Mouse (Mus musculus) adrenal gland, adult 2 months (tissue): ENCODE measurements around the gene Sgk2. TPM values are rescaled to one million over a fixed set of nuclear protein-coding genes. Genes with fewer than 3 reads are reported as not detected.
"Not testable (repeated sequence)": the region's sequence is repeated elsewhere in the genome, so short reads cannot be mapped to it uniquely, and the experiment has no call there.

ENCODE experiments used
- DNase-seq: peaks from one replicate; pipeline ENCODE4 v3.0.0; 2021
- polyA plus RNA-seq: library from polyadenylated mRNA; depleted of rRNA; stranded (reverse); fragments of >200 nt; gene quantifications from 2 replicates; pipeline ENCODE4 v1.2.3, GENCODE M21; 2012
- total RNA-seq, 2 experiments: library from RNA; stranded (reverse); gene quantifications; 2 replicates each; pipeline ENCODE4 v1.2.3; 2021

Sgk2 gene
- total and polyA plus RNA-seq, 3 experiments = 0.35 to 1.1 (median 0.35) TPM

DNA sequence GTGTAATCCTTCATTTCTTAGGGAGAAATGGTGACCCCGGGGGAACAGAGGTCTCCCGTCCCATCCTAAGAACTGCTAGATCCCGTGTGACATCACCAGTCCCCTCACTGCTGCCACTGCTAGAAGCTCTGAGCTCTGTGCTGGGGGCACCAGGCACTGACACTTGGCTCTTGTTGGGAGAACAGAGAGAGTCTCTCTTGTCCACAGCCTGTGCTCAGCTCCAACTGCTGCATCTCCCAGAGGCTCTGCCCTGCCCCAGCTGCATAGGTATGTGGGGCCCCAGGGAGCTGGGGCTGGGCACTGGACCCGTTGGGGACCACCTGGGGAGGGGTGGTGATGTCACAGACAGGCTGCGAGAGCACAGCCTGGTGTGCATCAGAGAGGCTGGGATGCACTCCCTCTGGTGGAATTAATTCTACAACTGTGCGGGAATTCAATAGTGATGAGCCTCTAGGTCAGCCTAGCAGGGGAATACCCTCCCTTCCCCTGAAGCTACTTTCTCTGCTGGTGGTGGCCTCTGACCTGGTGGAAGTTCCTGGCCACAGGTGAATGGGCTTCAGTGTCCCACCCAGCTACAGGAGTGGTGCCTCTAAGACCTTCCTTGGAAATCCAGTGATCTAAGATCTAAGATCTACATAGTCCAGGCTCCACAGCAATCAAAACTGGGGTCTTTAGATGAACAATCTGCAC, 4.4 kb downstream of the Sgk2 start:
- DNase-seq = no peak

DNA sequence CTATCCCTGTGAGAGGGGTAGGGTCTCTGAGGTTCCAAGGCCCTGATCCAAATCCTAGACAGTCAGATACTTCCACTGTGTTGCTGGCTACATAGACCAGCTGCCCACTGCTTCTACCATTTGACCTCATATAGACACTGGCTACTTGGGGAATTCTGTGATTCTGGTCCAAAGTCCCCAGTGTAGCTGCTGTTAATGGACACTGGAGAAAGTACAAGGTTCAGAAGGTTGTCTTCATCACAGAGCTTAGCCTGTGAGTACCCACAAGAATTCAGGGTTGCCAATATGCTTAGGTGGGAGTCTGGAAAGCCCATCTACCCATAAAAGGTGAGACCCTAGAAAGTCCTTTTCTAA, 4.9 kb downstream of the Sgk2 start:
- DNase-seq = no peak

DNA sequence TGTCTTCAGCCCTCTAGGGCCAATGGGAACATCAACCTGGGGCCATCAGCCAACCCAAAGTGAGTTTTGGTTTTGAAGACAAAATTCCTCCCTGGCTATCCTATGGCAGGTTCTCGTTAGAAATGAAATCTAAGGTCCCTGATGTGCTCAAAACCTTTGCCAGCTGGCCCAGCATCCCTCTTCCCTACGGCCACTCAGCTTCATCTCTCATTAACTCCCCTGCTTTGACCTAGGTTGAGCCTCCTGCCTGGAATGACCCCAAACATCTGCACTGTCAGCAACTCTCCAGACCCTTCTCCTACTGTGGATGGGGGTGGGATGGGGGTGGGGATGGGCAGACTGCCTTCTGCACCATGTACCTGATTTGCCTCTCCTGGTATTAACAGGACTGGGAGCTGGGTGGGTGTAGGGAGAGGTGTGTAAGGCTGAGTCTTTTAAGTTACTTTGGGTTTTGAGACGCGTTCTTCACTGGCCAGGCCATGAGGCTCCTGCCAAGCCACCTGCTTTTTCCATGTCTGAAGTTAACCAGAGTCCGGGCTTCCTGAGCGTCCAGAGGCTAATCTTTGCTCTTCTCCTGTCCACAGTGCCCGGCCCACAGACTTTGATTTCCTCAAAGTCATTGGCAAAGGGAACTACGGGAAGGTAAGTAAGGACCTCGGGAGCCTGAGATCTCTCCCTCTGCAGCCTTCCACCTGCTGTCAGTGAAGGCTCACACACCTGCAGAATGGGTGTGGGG, 6.9 kb downstream of the Sgk2 start:
- DNase-seq = no peak

DNA sequence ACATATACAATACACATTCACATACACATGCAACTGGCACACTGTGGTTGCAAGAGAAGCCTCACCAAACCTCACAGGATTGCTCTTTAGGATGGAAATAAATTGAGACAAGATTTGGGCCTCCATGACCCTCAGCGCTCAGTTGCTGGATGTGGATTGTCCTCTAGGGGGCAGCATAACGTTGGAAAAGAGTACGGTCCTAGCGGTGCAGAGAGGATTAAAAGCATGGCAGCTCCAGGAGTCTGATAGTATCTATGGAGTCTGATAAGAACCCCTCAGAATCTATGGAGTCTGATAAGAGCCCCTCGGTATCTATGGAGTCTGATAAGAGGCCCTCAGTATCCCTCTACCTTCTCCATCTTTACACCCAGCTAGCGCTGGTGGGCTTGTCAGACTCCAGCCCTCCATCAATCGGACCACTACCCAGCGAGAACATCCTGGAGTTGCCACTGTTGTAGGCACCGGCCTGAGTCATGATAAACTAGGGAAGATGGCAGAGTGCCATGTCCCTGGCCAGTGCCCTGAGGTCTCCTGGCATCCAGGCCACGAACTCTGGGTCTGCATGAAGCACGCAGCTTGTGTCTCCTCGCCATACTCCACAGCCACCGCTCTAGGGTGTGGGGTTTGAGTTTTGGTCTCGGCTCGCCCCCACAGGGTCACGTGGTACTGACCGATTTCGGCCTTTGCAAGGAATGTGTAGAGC, 11.5 kb downstream of the Sgk2 start:
- peak; percentile 79 for DNase-seq

DNA sequence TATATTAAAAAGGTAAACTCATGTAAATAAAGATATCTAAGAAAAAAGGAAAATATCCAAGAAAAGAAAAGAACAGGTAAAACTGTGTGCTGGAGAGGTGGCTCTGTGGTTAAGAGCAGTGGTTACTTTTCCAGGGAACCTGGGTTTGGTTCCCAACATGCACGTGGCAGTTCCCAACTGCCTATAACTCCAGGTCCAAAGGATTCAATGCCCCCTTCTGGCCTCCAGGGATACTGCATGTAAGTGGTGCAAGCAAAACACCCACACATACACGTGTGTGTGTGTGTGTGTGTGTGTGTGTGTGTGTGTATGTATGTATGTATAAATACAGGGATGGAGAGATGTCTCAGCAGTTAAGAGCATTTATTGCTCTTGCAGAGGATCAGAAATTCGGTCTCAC, 12.6 kb downstream of the Sgk2 start:
- DNase-seq = peak; percentile 56

DNA sequence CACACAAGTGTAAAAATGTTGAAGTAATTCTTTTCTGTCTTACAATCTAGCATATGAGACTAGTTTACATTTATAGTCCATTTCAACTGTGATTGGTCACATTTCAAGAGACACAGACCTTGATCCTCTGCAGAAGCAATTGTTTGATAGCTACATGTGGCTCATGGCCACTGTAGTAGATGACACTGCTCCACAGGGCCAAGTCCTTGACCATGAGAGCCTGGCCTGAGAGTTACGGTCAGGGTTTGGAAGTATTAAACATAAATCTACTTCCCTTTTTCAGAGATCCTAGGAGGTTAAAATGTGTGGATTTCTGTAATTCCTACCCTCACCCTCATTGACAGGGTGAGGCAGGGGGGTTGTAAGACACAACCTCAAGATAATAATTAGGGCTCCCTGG, 13.9 kb downstream of the Sgk2 start:
- peak; percentile 76 for DNase-seq

DNA sequence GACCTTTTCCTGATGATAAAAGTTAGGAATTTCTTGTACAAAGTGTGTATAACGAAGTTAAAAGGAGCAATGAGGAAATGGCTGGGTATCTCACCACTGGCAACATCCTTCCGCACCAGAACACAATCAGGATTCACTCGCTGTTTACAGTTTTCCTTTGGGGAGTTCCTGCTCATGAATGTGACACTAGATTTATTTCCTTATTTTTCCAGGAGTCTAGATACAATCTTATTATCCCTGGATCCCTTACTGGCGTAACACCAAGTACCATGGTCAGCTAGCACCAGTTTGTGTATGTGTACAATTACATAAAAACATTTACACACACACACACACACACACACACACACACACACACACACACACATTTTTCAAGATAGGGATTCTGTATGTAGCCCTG, 20.2 kb downstream of the Sgk2 start:
- DNase-seq = no peak

DNA sequence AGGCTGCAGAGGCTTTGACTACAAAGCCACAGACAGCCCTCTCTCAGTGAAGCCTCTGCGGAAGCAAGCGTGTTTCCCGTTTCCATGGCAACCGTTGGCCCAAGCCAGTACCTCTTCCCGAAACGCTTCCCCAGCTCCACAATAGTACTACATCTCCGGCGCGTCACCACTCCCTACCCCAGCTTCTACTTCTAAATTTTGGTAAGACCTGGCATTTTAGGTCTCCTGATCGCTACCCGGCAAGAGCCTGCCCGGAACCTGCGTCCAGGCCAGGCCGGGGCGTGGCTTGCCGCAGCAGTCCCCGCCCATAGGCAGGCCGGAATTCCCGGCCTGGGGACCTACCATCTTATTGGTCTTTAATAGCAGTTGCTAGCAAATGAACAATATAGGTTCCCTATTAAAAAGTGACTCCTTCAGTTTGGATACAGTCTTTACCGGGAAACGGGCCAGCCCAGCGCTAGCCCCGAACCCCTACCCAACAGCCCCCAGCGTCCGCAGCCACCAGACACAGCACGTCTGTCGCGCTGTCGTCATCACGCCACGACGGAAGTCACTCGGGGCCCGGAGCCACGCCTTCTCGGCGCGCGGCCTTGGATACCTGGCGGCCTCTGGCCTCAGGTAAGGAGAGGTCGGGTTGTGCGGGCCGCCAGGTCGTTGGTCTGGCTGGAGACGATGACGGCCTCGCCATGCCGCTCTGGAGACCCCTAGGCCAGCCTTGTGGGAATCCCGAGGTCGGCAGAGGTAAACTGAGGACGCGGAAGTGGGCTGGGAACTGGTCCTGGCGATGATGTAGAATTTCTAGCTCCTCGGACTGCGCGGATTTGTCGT, 30.0 kb downstream of the Sgk2 start, which contains the start of gene Ift52:
TSS of gene Ift52 (plus strand) at position 439 of the 828 bp plus-strand sequence.
- DNase-seq = peak; percentile 93

DNA sequence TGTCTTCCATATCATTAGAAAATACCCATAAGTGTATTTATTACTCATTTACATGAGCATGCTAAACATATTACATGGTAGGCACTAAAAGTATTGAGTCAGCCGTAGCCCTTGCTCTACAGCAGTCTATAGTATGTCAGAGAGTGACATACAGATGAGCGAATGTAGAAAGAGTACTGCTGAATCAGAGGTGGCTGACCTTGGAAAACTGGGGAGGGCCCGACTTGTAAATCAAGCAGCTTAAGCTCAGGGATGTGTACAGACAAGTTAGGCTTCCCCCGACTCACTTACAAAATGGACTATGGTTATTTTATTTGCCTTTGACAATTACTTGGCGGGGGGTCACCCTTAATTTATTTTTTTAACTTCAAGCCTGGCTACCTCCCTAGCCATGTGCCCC, 44.2 kb downstream of the Sgk2 start:
- peak; percentile 26 for DNase-seq

DNA sequence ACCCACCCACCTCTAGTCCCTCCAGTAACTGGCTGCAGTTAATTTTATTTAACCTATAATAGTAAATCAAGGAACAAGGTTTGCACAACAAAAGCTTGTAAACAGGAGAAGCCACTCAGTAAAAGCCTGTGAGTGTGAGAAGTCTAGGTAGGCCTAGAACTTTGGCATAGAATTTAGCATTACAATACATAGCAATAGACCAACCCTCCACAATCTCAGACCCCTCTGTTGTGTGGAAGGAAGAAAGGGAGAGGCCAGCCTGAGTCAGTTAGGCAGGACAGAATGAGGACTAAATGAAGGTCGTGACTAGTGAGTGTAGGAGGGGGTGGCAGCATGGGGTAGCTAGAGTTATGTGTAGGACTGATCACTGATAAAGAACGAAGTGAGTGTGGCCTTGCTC, 44.6 kb downstream of the Sgk2 start:
- DNase-seq = peak; percentile 22

DNA sequence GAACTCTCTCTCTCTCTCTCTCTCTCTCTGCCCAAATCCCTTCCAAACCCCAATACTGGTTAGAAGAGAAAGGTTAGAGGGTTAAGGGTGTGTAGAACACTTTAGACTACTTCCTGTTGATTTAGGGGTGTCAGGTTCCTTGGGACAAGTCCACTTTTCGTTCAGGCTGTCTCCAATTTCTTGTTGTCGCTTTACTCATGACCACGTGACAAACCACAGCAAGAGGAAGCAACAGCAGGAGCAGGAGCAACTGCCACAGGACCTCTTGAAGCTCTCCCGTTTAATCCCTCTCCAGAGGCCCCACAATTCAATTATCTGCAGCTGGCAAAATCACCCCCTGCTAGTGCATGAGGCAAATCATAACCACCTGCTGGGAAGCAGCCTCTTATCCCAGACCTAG, 45.5 kb downstream of the Sgk2 start:
- DNase-seq = no peak

DNA sequence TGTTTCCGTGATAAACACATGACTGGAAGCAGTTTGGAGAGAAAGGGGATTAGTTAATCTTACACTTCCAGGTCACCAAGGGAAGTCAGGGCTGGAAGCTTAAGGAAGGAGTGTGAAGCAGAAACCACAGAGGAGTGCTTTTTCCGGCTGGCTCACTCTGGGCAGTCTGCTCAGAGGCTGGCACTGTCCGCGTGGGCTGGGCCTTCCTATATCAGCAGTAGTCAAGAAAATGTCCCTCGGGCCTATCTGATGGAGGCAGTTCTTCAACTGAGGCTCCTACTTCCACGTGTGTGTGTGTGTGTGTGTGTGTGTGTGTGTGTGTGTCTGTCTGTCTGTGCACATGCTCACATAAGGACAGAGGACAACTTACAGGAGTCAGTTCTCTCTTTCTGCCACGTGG, 52.8 kb downstream of the Sgk2 start:
- no peak for DNase-seq

DNA sequence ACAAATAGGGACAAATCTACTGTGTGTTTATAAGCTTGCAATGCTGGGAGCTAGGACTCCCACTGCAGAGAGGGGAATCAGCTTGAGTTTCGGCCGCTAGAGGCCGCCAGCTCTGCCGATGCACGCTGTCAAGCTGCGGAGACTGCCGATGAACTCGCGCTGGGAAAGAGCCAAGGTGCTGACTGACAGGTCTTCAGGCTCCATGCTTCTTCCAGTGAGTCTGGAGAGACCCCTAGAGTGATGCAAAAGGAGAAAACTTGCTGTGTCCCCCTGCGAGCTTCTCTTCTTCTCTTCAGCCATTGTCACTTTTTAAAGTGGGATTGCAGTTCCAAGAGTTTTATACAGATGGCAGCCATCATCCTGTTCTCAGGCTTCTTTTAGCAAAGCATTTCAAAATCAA, 61.0 kb downstream of the Sgk2 start:
- peak; percentile 79 for DNase-seq

DNA sequence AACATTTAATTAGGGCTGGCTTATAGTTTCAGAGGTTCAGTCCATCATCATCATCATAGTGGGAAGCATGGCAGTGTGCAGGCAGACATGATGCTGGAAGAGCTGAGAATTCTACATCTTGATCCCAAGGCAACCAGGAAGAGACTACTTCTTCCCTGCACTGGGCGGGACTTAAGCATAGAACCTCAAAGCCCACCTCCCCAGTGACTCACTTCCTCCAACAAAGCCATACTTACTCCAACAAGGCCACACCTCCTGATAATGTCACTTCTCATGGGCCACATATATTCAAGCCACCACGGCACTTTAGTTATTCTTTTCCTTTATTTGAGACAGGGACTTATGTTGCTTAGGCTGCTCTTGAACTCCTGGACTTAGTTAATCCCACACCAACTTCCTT, 62.0 kb downstream of the Sgk2 start:
- no peak for DNase-seq

DNA sequence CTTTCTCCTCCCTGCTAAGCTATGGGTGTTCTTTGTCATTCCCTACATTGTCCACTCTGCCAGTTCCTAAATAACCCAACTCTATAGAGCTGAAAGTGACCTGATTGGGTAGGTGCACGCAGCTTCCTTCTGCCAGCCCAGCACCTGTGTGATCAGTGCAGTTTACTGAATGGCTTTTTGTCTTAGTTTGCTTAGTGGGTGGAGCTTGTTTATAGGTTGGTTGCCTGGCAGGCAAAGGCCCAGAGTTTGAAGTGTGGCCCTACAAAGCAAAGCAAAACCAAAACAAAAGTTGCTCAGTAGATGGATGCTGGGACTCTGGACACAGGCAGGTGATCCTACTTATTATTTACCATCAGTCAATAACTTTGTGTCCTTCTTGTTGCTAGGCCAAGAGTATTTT, 64.6 kb downstream of the Sgk2 start:
- DNase-seq = no peak

DNA sequence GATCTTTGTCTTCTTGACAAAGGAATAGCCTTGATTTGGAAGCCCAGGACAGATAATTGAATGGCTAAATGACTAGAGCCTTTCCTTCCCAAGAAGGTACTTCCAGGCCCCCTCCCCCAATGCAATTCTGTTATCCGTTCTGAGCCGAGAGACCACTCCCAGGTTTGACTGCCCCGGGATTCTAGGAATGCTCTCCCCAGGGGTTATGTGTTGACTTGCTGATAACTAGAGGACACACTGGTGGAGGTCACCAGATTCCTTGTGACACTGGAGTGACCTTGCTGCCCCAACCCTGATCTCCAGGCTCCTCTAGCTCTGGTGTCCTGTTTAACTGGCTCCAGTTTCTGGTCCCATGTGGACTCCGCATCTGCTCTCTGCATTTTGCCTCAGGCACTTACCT, 65.0 kb downstream of the Sgk2 start:
- DNase-seq = no peak

DNA sequence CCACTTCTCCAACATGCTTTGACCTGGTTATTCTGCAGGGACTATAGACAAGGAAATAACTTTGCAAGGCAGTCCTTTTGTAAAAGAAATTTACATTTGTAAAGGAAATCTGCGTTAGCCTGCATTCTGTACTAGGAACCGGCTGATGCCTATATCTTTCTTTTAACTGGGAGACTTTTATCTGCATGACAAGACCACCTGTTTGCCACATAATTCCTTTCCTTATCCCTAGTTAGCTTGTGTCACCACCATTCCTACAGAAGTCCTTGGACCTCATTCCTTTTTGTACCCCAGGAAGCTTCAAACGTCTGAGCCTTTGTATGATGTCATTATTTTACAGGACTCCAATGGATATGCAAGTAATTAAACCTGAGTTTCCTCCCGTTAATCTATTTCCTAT, 65.7 kb downstream of the Sgk2 start:
- no peak for DNase-seq

DNA sequence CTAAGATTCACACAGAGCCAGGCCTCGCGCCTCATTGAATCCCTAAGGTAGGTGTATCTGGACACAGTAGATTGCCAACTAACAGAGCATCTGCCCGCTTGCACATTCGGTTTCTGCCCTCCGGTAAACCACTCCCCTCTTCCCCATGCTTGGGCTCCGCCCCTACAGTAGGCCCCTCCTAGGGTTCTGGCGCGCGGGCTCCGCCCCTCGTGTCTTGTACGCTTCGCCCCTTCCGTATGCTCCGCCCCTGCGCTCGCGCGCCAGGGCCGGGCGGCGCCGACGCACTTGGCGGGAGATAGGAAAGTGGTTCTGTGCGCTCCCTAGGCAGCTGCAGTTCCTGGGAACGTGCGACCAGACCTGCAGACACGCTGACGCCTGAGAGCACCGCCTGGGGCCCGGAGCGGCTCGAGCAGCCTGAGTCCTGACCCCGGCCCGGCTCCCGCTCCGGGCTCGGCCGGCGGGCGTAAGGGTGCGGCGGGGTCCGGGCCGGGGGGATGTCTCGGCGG, 67.3 kb downstream of the Sgk2 start, which contains the start of gene Mybl2:
TSS of gene Mybl2 (plus strand) at position 353 of the 506 bp plus-strand sequence.
- DNase-seq = peak; percentile 96

DNA sequence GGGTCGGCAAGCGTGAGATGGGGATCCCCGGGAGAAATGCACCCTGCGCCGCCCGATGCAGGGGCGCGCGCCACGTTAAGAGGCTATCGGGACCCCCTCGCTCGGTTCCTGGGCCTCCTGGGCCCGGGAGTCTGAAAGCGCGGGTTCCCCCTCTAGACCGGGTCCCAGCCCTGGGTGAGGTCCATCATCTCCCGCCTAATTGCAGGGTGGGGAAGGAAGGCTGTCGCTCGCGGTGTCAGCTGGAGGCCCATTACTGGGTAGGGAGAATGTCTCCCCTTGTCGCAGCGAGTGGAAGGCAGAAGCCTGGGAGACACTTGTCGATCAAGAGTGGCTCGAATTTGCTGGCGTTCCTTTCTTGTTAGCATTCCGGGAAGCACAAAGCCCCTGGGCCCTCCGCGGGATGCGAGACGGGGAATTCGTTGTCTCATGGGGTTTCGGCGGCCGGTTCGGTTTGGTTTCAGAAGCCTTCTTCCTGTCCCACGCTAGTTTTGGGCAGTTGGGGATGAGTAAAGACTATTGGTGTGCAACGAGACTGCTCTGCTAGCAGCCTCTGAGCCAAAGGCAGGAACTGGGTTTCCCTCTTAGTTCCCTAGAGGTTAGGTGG, 67.9 kb downstream of the Sgk2 start:
- peak; percentile 21 for DNase-seq

DNA sequence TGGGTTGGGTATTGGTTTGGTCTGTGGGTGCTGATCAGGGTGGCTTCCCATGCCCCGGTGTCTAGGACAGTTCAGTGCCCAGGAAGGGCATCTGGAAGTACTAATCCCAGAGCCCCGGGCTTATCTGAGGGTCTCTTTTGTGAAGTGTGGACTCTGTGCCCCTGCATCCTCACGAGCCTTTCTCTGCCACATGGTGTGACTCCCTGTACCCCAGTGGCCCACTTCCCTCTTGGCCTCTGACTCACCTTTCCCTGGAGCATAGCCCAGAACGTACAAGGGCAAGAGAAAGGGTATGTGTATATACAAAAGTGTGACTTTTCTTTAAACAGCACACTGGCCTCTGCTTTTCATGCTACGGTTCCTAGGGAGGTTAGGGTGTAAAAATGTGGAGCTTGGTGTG, 68.6 kb downstream of the Sgk2 start:
- DNase-seq = peak; percentile 81

DNA sequence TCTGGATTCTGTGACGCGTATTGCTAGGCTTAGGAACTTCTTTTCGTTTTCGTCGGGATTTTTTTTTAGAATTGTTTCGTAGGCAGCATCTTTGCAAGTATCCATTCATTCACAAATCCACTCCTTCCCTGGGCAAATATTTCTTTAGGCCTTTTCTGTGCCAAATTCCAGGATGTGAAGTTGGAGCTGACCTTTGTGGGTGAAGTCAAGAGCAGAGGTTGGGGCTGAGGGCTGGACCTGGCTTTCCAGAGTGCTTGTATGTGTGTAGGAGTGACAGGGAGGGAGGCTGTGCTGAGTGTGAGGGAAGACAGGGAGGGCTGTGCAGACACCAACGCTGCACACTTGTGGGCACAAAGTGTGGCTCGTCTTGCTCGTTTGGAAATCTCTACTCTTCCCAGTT, 69.5 kb downstream of the Sgk2 start:
- no peak for DNase-seq

DNA sequence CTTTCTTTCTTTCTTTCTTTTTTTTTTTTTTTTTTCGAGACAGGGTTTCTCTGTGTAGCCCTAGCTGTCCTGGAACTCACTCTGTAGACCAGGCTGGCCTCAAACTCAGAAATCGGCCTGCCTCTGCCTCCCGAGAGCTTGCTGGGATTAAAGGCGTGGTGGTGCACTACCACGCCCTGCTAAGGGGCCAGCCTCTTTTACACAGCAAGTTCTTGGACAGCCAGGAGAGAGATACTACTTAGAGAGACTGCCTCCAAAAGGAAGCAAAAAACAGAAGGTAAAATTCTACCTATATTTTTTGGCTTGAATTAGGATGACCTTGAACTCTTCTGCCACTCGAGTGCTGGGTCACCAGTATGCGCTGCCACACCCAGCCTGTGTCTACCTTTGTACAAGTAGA, 71.9 kb downstream of the Sgk2 start:
- not testable (repeated sequence) for DNase-seq
